Mouse (Mus musculus) T-cell, adult 66 days (primary cell): ENCODE measurements around the gene Gm11237. TPM values are rescaled to one million over a fixed set of nuclear protein-coding genes. Genes with fewer than 3 reads are reported as not detected.

ENCODE experiments used
- total RNA-seq, 2 experiments: library from RNA; stranded (reverse); gene quantifications; 3 replicates in 1 of 2; 4 replicates in 1 of 2; pipeline ENCODE4 v1.2.4; 2023

Gm11237 gene
- not detected for total RNA-seq

GRCm38 (mm10) chr4:73622684-73623083 is at the start of gene Gm11237:
Gene Gm11237 (plus strand): TSS chr4:73622984.

DNA sequence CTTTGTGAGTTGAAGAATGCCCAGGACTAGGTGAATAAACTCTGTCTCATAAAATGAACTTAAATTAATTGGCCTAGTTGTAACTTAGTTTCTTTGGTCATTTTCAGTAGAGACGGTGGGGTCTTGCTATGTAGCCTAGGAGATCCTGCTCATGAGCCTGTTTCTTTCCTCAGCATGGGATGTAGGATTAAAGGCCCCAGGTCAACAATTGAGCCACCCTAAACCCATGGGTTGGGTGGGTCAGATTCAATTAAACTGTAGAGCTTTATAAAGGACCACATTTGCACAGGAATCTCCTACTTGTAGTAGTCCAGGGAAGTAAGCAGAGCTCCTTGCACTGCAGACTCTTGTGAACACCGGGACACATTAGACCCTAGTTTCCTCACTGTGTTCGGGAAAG is 15.2 kb upstream of the Gm11237 start, which contains the start of gene Gm11238:
Gm11238 (plus strand) TSS at position 301 of the 400 bp plus-strand sequence.

GRCm38 (mm10) chr4:73637821-73638220 is 15.0 kb downstream of the Gm11237 start, which contains the start of gene Gm11236:
Gene Gm11236 (plus strand): TSS chr4:73638121.

DNA sequence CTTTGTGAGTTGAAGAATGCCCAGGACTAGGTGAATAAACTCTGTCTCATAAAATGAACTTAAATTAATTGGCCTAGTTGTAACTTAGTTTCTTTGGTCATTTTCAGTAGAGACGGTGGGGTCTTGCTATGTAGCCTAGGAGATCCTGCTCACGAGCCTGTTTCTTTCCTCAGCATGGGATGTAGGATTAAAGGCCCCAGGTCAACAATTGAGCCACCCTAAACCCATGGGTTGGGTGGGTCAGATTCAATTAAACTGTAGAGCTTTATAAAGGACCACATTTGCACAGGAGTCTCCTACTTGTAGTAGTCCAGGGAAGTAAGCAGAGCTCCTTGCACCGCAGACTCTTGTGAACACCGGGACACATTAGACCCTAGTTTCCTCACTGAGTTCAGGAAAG is 45.3 kb downstream of the Gm11237 start, which contains the start of gene Gm11239:
Gm11239 (plus strand) TSS at position 301 of the 400 bp plus-strand sequence.

Other genes with a start within 250 kb of the Gm11237 start
- not detected for gene Gm11487, start 217.9 kb upstream of the Gm11237 start, total RNA-seq
- not detected for gene Gm11238, start 15.1 kb upstream of the Gm11237 start, total RNA-seq
- not detected for gene Gm11236, start 15.1 kb downstream of the Gm11237 start, total RNA-seq
- not detected for gene Gm11239, start 45.4 kb downstream of the Gm11237 start, total RNA-seq
- not detected for gene Gm428, start 60.5 kb downstream of the Gm11237 start, total RNA-seq
- gene Rasef, start 168.0 kb downstream of the Gm11237 start, total RNA-seq, result not detected